Mouse (Mus musculus): Measurements from ENCODE around the gene Atp5d.

- TF ChIP-seq CTCF (conservative IDR thresholded peaks at IDR 0.05; ENCODE audit: low read length) (peak; percentile 54), POU5F1 (IDR thresholded peaks at IDR 0.05; ENCODE audit: borderline replicate concordance, low read length) (no peak), NANOG (IDR thresholded peaks at IDR 0.05; ENCODE audit: borderline replicate concordance, low read length) (no peak)
These were observed 37.3 kb downstream of the Atp5d start for GRCm38 (mm10) chr10:80175536-80176269.

Measured in E14TG2a.4 (cell line).